In the genomic region with DNA sequence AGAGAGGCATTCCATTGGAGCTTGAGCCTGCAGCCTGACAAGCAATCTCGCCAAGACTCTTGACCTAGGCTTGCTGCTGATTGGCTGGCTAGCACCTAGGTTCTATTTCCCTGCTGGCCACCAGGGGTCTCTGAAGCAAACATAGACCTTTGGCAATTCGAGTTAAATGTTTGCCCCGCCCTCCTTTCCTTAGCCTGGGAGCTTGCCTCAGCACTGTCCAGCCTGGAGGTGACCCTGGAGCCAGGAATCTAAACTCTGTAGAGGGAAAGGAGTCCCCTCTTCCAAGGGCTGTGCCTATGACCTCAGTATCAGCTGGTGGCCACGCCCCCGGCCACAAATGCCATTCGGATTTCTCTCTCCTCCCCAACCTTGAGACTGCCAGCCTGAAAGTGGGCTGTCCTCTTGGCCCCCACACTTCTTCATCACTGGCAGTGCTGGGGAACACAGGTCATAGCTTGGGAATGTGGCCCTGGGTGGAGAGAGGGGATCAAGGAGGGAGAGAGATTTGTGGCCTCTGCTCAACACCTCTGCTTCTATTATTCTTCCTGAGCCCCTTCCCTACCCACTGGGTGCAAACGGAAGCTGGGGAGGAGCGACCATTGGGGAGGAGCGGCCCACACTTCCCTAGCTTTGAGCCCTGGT, we compare ENCODE assay signal across 7 mouse cellular contexts. TPM values are rescaled to one million over a fixed set of nuclear protein-coding genes. Genes with fewer than 3 reads are reported as not detected.
DNase-seq lines count a peak whose midpoint lies in the region; TF ChIP-seq lines count a peak whose summit lies in the region.

No protein-coding gene starts in this region.

- DNase-seq in adrenal gland, adult (ENCODE audit: inconsistent age in 2 of 2, low spot score in 1 of 2): peak; percentile 76 to 91
- peak; percentile 95 for DNase-seq in embryo, embryonic 10.5 days (ENCODE audit: low spot score)
- DNase-seq in heart, adult 9 months (ENCODE audit: low spot score in 2 of 2): peak; percentile 86 to 90
- peak; percentile 66 for DNase-seq in kidney, adult 18-20 months
- DNase-seq in lung, adult 2 months: peak; percentile 62

- 10% methylated on average over 9 of the region's 9 CpGs for WGBS in lung, adult 2 months
- 33% methylated on average over 9 of the region's 9 CpGs for WGBS in olfactory bulb, adult 2 months

- peaks cover 7% of the 10 kb centered on the region for H3K4me1 ChIP-seq in ES-Bruce4 (ENCODE audit: control insufficient read depth, insufficient read depth, low read length)
- H3K4me1 ChIP-seq in lung, adult 2 months (ENCODE audit: control insufficient read depth, insufficient read depth, low read length): 0 out of 2 replicates have a peak, but pooled peaks cover 2% of the 10 kb centered on the region
- H3K4me1 ChIP-seq in olfactory bulb, adult 2 months (ENCODE audit: control insufficient read depth, insufficient read depth, low read length): peaks cover 23% of the 10 kb centered on the region

- no peak overlapping the region for H3K9ac ChIP-seq in ES-Bruce4 (ENCODE audit: low read depth, poor library complexity, severe bottlenecking)

- no peak overlapping the region for H3K27ac ChIP-seq in ES-Bruce4 (ENCODE audit: insufficient read depth, low read length)
- no peak overlapping the region for H3K27ac ChIP-seq in olfactory bulb, adult 2 months (ENCODE audit: insufficient read depth, low read depth, low read length)

- no peak for TF ChIP-seq POLR2A in ES-Bruce4 (IDR thresholded peaks at IDR 0.05; ENCODE audit: insufficient read depth, low read length)
- no peak for TF ChIP-seq POLR2A in lung, adult 2 months (IDR thresholded peaks at IDR 0.05; ENCODE audit: borderline replicate concordance, extremely low read depth, low read depth, low read length)
- TF ChIP-seq POLR2A in olfactory bulb, adult 2 months (IDR thresholded peaks at IDR 0.05; ENCODE audit: insufficient read depth, low read depth, low read length): no peak

- H3K36me3 ChIP-seq in ES-Bruce4 (ENCODE audit: control insufficient read depth, insufficient read depth, low read length, poor library complexity, severe bottlenecking): no peaks in the 10 kb centered on the region

- TF ChIP-seq CTCF in ES-Bruce4 (IDR thresholded peaks at IDR 0.05; ENCODE audit: low read depth, low read length): peak; percentile 60
- peak; percentile 63 for TF ChIP-seq CTCF in lung, adult 2 months (IDR thresholded peaks at IDR 0.05; ENCODE audit: insufficient read depth, low read length)
- peak; percentile 63 for TF ChIP-seq CTCF in olfactory bulb, adult 2 months (IDR thresholded peaks at IDR 0.05; ENCODE audit: insufficient read depth, low read depth, low read length)

- H3K4me3 ChIP-seq in ES-Bruce4 (ENCODE audit: low read depth, low read length): no peak overlapping the region
- H3K4me3 ChIP-seq in lung, adult 2 months (replicated peaks; ENCODE audit: extremely low read depth, low read depth, low read length): no peak overlapping the region
- H3K4me3 ChIP-seq in olfactory bulb, adult 2 months (ENCODE audit: insufficient read depth, low read depth, low read length): no peak overlapping the region

- H3K9me3 ChIP-seq in ES-Bruce4 (replicated peaks; ENCODE audit: control insufficient read depth, insufficient read depth, low read length, poor library complexity, severe bottlenecking): no peaks in the 10 kb centered on the region

- H3K27me3 ChIP-seq in ES-Bruce4 (ENCODE audit: control insufficient read depth, insufficient read depth, low read length, poor library complexity, severe bottlenecking): no peaks in the 10 kb centered on the region

- no peak for TF ChIP-seq EP300 in ES-Bruce4 (IDR thresholded peaks at IDR 0.05; ENCODE audit: insufficient read depth, low read depth, low read length)

RNA-seq across cellular contexts. Expression of gene Speg, which starts 23.8 kb away (rescaled TPM):
- 18.0 and 19.8 TPM in 2 replicates for polyA plus RNA-seq in ES-Bruce4 (2011; ENCODE audit: insufficient read depth, insufficient read length, low read depth, missing spikeins)
- polyA plus RNA-seq in lung, adult 2 months (2012; rRNA removed): 31.5 and 35.0 TPM in 2 replicates
- polyA plus RNA-seq in olfactory bulb, adult 2 months (2012; ENCODE audit: insufficient read depth, insufficient read length, low replicate concordance, missing spikeins): not detected in 2 replicates

RNA-seq across cellular contexts. Expression of gene Gmppa, which starts 36.8 kb away (rescaled TPM):
- 35.2 and 36.5 TPM in 2 replicates for polyA plus RNA-seq in ES-Bruce4 (2011; ENCODE audit: insufficient read depth, insufficient read length, low read depth, missing spikeins)
- 106 and 125 TPM in 2 replicates for polyA plus RNA-seq in lung, adult 2 months (2012; rRNA removed)
- not detected in 2 replicates for polyA plus RNA-seq in olfactory bulb, adult 2 months (2012; ENCODE audit: insufficient read depth, insufficient read length, low replicate concordance, missing spikeins)

RNA-seq across cellular contexts. Expression of gene Des, which starts 38.8 kb away (rescaled TPM):
- 18.2 and 23.3 TPM in 2 replicates for polyA plus RNA-seq in ES-Bruce4 (2011; ENCODE audit: insufficient read depth, insufficient read length, low read depth, missing spikeins)
- 107 and 185 TPM in 2 replicates for polyA plus RNA-seq in lung, adult 2 months (2012; rRNA removed)
- not detected in 2 replicates for polyA plus RNA-seq in olfactory bulb, adult 2 months (2012; ENCODE audit: insufficient read depth, insufficient read length, low replicate concordance, missing spikeins)

RNA-seq across cellular contexts. Expression of gene Asic4, which starts 51.4 kb away (rescaled TPM):
- not detected in 2 replicates for polyA plus RNA-seq in ES-Bruce4 (2011; ENCODE audit: insufficient read depth, insufficient read length, low read depth, missing spikeins)
- 0.05 TPM in 1 of 2 replicates, not detected in the other for polyA plus RNA-seq in lung, adult 2 months (2012; rRNA removed)
- polyA plus RNA-seq in olfactory bulb, adult 2 months (2012; ENCODE audit: insufficient read depth, insufficient read length, low replicate concordance, missing spikeins): not detected in 2 replicates

Comparison
In these comparisons a context has a peak if more than half of its experiments do, and no peak if none do; other contexts are left out.
1. RNA of gene Speg, which starts 23.8 kb away (polyA plus RNA-seq): 31.5 to 35.0 TPM in lung, adult 2 months and 18.0 to 19.8 TPM in ES-Bruce4; not detected in olfactory bulb, adult 2 months; every median in the first group is over 10 times any median in the second.
2. RNA of gene Gmppa, which starts 36.8 kb away (polyA plus RNA-seq): 106 to 125 TPM in lung, adult 2 months and 35.2 to 36.5 TPM in ES-Bruce4; not detected in olfactory bulb, adult 2 months; every median in the first group is over 10 times any median in the second.
3. RNA of gene Des, which starts 38.8 kb away (polyA plus RNA-seq): 107 to 185 TPM in lung, adult 2 months and 18.2 to 23.3 TPM in ES-Bruce4; not detected in olfactory bulb, adult 2 months; every median in the first group is over 10 times any median in the second.
4. Peak in every context shown above with its lines, with median percentiles within 50 percentile points of each other: CTCF ChIP-seq and DNase-seq.